Mouse (Mus musculus): ENCODE data around the gene Fam71e2. TPM values are rescaled to one million over a fixed set of nuclear protein-coding genes. Genes with fewer than 3 reads are reported as not detected.
A peak's percentile ranks its signal among the peaks of the same experiment; 100 is the strongest.
"Not testable (repeated sequence)": the region's sequence is repeated elsewhere in the genome, so short reads cannot be mapped to it uniquely, and the experiment has no call there.

The Fam71e2 gene
- not detected in 2 replicates for polyA plus RNA-seq (2012; ENCODE audit: insufficient read depth, insufficient read length, missing spikeins)

- Histone ChIP-seq H3K4me3 (ENCODE audit: insufficient read depth, low read length) (no peak within 1 kb of the TSS), H3K4me1 (ENCODE audit: control insufficient read depth, insufficient read depth, low read length) (no peaks in the 10 kb centered on the region), H3K27ac (ENCODE audit: insufficient read depth, low read depth, low read length) (no peak within 1 kb of the TSS)
- TF ChIP-seq POLR2A (IDR thresholded peaks at IDR 0.05; ENCODE audit: borderline replicate concordance, low read depth, low read length) (no peak), CTCF (IDR thresholded peaks at IDR 0.05; ENCODE audit: low read depth, low read length) (no peak)
These were observed at the start of gene Fam71e2 for GRCm38 (mm10) chr7:4771202-4771601. Gene Fam71e2, minus strand, starts transcription at chr7:4771302.

GRCm38 (mm10) chr7:4816559-4816958 is 45.5 kb upstream of the Fam71e2 start:
- TF ChIP-seq POLR2A (IDR thresholded peaks at IDR 0.05; ENCODE audit: borderline replicate concordance, low read depth, low read length), result no peak
- TF ChIP-seq CTCF (IDR thresholded peaks at IDR 0.05; ENCODE audit: low read depth, low read length), result no peak
- no peak overlapping the region for H3K4me3 ChIP-seq (ENCODE audit: insufficient read depth, low read length)
- H3K4me1 ChIP-seq (ENCODE audit: control insufficient read depth, insufficient read depth, low read length), result peaks cover 2% of the 10 kb centered on the region
- no peak overlapping the region for H3K27ac ChIP-seq (ENCODE audit: insufficient read depth, low read depth, low read length)

GRCm38 (mm10) chr7:4813105-4813791 is 42.1 kb upstream of the Fam71e2 start:
- TF ChIP-seq CTCF (IDR thresholded peaks at IDR 0.05; ENCODE audit: low read depth, low read length) (no peak), POLR2A (IDR thresholded peaks at IDR 0.05; ENCODE audit: borderline replicate concordance, low read depth, low read length) (no peak)
- Histone ChIP-seq H3K27ac (ENCODE audit: insufficient read depth, low read depth, low read length) (peak overlapping the region; percentile 81), H3K4me3 (ENCODE audit: insufficient read depth, low read length) (peak overlapping the region; percentile 78), H3K4me1 (ENCODE audit: control insufficient read depth, insufficient read depth, low read length) (peaks cover 11% of the 10 kb centered on the region)

GRCm38 (mm10) chr7:4812303-4813104 is 41.4 kb upstream of the Fam71e2 start, which contains the start of gene Ube2s:
Gene Ube2s, minus strand, starts transcription at chr7:4812590.
- TF ChIP-seq POLR2A (IDR thresholded peaks at IDR 0.05; ENCODE audit: borderline replicate concordance, low read depth, low read length), result no peak
- TF ChIP-seq CTCF (IDR thresholded peaks at IDR 0.05; ENCODE audit: low read depth, low read length), result no peak
- H3K4me3 ChIP-seq (ENCODE audit: insufficient read depth, low read length), result peak within 1 kb of the TSS; percentile 88
- peak within 1 kb of the TSS; percentile 94 for H3K27ac ChIP-seq (ENCODE audit: insufficient read depth, low read depth, low read length)
- peaks cover 11% of the 10 kb centered on the region for H3K4me1 ChIP-seq (ENCODE audit: control insufficient read depth, insufficient read depth, low read length)

- peak overlapping the region; percentile 88 for H3K4me3 ChIP-seq (ENCODE audit: insufficient read depth, low read length)
- no peak for TF ChIP-seq POLR2A (IDR thresholded peaks at IDR 0.05; ENCODE audit: borderline replicate concordance, low read depth, low read length)
- no peak for TF ChIP-seq CTCF (IDR thresholded peaks at IDR 0.05; ENCODE audit: low read depth, low read length)
- peaks cover 11% of the 10 kb centered on the region for H3K4me1 ChIP-seq (ENCODE audit: control insufficient read depth, insufficient read depth, low read length)
- H3K27ac ChIP-seq (ENCODE audit: insufficient read depth, low read depth, low read length), result peak overlapping the region; percentile 58
These were observed 40.8 kb upstream of the Fam71e2 start for GRCm38 (mm10) chr7:4811842-4812302.

- H3K27ac ChIP-seq (ENCODE audit: insufficient read depth, low read depth, low read length); H3K4me1 ChIP-seq (ENCODE audit: control insufficient read depth, insufficient read depth, low read length): not testable (repeated sequence)
- peak overlapping the region; percentile 88 for H3K4me3 ChIP-seq (ENCODE audit: insufficient read depth, low read length)
These were observed 40.0 kb upstream of the Fam71e2 start for GRCm38 (mm10) chr7:4811131-4811530.

- TF ChIP-seq CTCF (IDR thresholded peaks at IDR 0.05; ENCODE audit: low read depth, low read length), result no peak
- no peak for TF ChIP-seq POLR2A (IDR thresholded peaks at IDR 0.05; ENCODE audit: borderline replicate concordance, low read depth, low read length)
- H3K27ac ChIP-seq (ENCODE audit: insufficient read depth, low read depth, low read length), result no peak overlapping the region
- no peak overlapping the region for H3K4me3 ChIP-seq (ENCODE audit: insufficient read depth, low read length)
- peaks cover 8% of the 10 kb centered on the region for H3K4me1 ChIP-seq (ENCODE audit: control insufficient read depth, insufficient read depth, low read length)
These were observed 35.6 kb upstream of the Fam71e2 start for GRCm38 (mm10) chr7:4806716-4807115.

GRCm38 (mm10) chr7:4802247-4802646 is 31.1 kb upstream of the Fam71e2 start:
- H3K4me3 ChIP-seq (ENCODE audit: insufficient read depth, low read length), result no peak overlapping the region
- H3K27ac ChIP-seq (ENCODE audit: insufficient read depth, low read depth, low read length), result no peak overlapping the region
- no peak for TF ChIP-seq POLR2A (IDR thresholded peaks at IDR 0.05; ENCODE audit: borderline replicate concordance, low read depth, low read length)
- TF ChIP-seq CTCF (IDR thresholded peaks at IDR 0.05; ENCODE audit: low read depth, low read length), result no peak
- no peaks in the 10 kb centered on the region for H3K4me1 ChIP-seq (ENCODE audit: control insufficient read depth, insufficient read depth, low read length)

- no peak overlapping the region for H3K27ac ChIP-seq (ENCODE audit: insufficient read depth, low read depth, low read length)
These were observed 24.8 kb upstream of the Fam71e2 start for GRCm38 (mm10) chr7:4795767-4796433.

More at GRCm38 (mm10) chr7:4795767-4796433, 24.8 kb upstream of the Fam71e2 start:
- Histone ChIP-seq H3K4me1 (ENCODE audit: control insufficient read depth, insufficient read depth, low read length) (peaks cover 4% of the 10 kb centered on the region; the same call in 1 of the 2 replicates), H3K4me3 (ENCODE audit: insufficient read depth, low read length) (no peak overlapping the region)
- TF ChIP-seq POLR2A (IDR thresholded peaks at IDR 0.05; ENCODE audit: borderline replicate concordance, low read depth, low read length), result no peak
- TF ChIP-seq CTCF (IDR thresholded peaks at IDR 0.05; ENCODE audit: low read depth, low read length), result no peak

Data from bone marrow macrophage, adult 2 months (primary cell).